Mouse (Mus musculus): ENCODE measurements around the gene Pdlim1.

Gene Pdlim1

GRCm38 (mm10) chr19:40284704-40285103, 13.1 kb upstream of the Pdlim1 start:
- DNase-seq (ENCODE audit: extremely low spot score) = no peak

GRCm38 (mm10) chr19:40283415-40283814, 11.8 kb upstream of the Pdlim1 start:
- DNase-seq (ENCODE audit: extremely low spot score) = no peak

DNA sequence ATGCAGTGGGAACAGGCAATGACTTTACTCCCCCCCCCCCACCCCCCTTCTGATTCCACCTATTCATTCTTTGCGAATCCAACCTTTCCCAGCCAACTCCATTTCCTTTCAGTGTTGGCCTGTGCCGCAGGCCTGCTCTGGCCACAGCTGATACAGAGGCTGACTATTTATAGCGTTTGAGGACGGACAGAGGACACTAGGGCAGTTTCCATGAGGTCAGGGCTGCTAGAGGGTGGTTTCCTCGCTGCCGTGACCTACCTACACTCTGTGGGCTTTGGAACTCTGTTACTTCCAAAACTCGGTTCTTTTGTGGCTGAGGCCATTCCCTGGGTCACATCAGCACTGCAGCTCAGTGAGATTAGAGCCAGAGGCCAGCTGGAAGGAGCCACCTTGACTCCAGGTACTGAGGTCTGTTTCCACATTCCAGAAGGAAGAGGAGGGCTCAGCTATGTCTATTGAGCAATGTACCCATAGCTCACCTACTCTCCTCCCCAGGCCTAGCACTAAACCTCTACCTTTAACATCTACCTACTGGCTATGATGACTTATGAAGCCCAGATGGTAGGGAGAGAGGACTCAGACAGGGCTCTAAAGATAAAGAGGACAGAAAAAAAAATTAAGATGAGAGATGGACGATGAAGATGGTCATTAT, 6.9 kb upstream of the Pdlim1 start:
- DNase-seq (ENCODE audit: extremely low spot score) = no peak

DNA sequence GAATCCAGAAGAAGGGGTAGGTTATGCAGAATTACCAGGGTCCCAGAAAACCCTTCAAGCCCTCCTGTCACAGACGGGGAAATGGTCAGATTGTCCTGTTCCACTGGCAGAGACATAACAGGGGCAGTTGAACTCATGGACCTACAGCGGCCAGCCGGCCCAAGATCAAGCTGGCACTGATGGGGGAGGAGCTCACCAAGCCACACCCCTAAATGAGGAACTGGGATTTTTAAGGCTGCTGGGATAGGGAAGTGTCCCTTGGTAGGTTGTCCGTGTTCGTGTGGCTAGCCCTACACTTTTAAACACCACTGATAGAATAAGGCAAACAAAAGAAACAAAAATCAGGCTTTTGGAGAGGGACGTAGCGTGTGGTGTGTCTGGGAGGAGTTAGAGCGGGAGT, 5.9 kb upstream of the Pdlim1 start:
- DNase-seq (ENCODE audit: extremely low spot score) = no peak

GRCm38 (mm10) chr19:40275401-40276188, 4.0 kb upstream of the Pdlim1 start:
- no peak for DNase-seq (ENCODE audit: extremely low spot score)

GRCm38 (mm10) chr19:40272674-40273073, 1.0 kb upstream of the Pdlim1 start:
- DNase-seq (ENCODE audit: extremely low spot score) = peak; percentile 40

DNA sequence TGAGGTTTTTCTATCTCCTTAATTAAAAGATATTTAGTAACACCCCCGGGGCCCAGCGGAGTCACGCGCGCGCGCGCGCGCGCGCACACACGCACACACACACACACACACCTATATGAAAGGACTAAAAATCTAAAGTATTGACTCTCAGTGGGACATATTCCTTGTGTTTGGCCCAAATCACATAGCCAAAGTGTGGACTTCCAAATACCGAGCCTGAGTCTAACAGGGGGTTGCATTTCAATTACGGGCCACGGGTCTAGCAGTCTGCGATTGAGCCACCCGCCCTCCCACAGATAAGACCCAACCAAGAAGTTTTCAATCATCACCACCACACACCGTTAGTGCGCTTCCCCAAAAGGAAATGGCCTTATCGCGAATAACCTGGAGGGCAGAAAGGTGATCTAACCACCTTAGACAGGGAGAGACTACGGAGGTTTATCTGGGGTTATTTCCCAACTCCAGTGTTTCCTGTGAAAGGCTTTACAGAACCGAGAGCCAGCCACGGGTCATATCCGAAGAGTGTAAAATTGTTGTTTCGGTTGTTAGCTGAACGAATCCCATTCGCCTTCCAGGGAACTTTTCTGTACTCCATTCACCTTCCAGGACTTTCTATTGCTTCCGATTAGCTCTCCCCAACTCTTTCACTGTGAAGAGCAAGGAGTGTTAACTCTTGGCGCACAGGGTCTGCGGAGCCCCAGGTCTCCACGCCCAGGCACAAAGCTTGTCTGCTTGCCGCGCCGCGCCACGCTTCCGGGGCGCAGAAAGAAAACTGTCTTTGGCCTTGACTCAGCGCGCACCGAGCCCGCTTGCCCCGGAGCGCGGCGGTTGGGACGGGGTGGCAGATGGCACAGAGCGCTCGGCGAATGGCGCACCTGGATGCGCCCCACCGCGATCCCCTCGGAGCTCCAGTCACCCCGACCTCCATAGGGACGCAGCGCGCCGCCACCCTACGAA, 1.0 kb downstream of the Pdlim1 start:
- DNase-seq (ENCODE audit: extremely low spot score) = peak; percentile 39

GRCm38 (mm10) chr19:40269526-40269925, 2.1 kb downstream of the Pdlim1 start:
- DNase-seq (ENCODE audit: extremely low spot score) = no peak

DNA sequence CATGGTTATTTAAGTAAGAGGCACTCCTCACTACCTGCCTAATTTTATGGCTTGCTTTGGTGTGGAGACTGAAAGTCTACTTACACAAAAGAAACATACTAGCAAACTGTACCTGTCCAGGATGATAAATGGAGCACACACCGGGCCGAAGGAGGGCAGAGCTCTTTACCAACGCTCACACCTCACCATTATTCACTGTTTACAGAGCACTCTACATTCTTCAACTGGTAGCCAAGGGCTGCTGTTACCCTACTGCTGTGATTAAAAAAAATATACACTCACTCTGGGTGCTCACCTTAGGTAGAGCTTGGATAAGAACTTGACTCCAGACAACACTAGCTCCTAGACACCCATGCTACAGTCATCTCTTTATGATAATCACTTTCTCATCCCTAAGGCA, 3.1 kb downstream of the Pdlim1 start:
- no peak for DNase-seq (ENCODE audit: extremely low spot score)

DNA sequence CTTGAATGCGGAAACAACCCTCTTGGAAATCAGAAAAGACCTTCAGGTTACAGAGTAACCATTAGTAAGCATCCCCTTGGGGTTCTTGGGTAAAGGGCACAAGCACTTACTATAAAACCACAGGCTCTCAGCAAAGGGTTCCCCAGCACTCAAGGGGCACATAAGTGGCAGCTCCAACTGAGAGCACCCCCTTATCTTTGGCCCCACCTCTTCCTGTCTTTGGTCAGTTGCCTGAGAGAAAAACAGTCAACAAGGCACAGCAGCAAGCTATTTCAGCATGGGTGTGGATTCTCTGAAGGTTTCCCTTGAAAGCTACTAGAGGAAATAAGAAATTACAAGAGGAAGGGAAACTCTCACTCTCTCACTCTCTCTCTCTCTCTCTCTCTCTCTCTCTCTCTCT, 4.3 kb downstream of the Pdlim1 start:
- no peak for DNase-seq (ENCODE audit: extremely low spot score)

- no peak for DNase-seq (ENCODE audit: extremely low spot score)
Measured at GRCm38 (mm10) chr19:40259485-40259884, 12.2 kb downstream of the Pdlim1 start.

GRCm38 (mm10) chr19:40257396-40257795, 14.2 kb downstream of the Pdlim1 start:
- DNase-seq (ENCODE audit: extremely low spot score) = no peak

GRCm38 (mm10) chr19:40256376-40257050, 15.1 kb downstream of the Pdlim1 start:
- no peak for DNase-seq (ENCODE audit: extremely low spot score)

GRCm38 (mm10) chr19:40255561-40255960, 16.1 kb downstream of the Pdlim1 start:
- DNase-seq (ENCODE audit: extremely low spot score) = no peak

GRCm38 (mm10) chr19:40254741-40255140, 16.9 kb downstream of the Pdlim1 start:
- DNase-seq (ENCODE audit: extremely low spot score) = no peak

- peak; percentile 31 for DNase-seq (ENCODE audit: extremely low spot score)
Measured at GRCm38 (mm10) chr19:40253768-40254167, 17.9 kb downstream of the Pdlim1 start.

DNA sequence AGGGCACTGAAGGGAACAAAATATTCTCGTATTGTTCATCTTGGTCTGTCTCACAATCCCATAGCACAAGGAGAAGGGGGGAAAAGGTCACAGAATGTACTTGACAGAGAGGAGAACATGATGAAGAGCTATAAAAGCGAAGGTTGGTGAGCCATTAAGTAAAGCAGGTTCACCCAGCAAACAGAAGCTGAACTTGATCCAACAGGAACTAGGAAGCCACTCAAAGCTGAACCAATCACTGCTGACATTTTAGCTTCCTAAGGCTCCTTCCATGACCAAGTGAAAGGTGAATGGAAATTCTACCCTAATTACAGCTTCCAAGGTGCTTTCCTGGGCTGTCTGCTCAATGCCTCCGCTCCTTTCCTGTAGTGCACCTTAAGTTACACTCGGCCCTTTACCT, 20.5 kb downstream of the Pdlim1 start:
- DNase-seq (ENCODE audit: extremely low spot score) = no peak

- no peak for DNase-seq (ENCODE audit: extremely low spot score)
Measured at GRCm38 (mm10) chr19:40249352-40249751, 22.3 kb downstream of the Pdlim1 start.

DNA sequence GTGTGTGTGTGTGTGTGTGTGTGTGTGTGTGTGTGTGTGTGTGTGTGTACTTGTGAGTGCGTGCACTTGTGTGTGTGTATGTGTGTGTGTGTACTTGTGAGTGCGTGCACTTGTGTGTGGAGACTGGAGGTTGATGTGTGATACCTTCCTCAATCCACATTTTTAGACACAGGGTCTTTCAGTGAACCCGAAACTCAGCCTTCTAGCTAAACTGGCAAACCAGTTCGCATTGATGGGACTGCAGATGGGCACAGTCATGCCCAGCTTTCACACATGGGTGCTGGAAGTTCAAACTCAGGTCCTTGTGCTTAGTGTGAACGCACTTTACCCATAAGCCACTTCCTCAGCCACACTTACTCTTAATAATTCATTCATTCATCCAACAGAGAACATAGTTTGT, 23.2 kb downstream of the Pdlim1 start:
- DNase-seq (ENCODE audit: extremely low spot score) = no peak

DNA sequence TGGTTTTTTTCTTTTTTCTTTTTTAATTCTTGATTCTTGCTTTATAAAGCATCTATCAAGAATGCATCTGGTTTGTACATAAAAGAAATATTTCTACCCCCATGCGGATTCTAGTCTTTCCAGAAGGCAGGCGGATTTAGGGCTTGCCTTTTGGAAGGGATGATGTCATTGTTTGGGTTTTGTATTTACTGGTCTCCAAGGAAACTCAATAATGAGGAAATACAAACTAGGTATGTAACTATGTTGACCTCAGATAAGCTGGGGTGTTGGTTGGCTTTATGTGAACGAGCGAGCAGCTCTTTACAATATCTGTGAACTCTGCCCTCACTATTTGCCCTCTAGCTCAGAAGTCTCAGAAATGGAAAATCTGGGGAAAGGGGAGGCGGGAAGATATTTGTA, 24.4 kb downstream of the Pdlim1 start:
- no peak for DNase-seq (ENCODE audit: extremely low spot score)

DNA sequence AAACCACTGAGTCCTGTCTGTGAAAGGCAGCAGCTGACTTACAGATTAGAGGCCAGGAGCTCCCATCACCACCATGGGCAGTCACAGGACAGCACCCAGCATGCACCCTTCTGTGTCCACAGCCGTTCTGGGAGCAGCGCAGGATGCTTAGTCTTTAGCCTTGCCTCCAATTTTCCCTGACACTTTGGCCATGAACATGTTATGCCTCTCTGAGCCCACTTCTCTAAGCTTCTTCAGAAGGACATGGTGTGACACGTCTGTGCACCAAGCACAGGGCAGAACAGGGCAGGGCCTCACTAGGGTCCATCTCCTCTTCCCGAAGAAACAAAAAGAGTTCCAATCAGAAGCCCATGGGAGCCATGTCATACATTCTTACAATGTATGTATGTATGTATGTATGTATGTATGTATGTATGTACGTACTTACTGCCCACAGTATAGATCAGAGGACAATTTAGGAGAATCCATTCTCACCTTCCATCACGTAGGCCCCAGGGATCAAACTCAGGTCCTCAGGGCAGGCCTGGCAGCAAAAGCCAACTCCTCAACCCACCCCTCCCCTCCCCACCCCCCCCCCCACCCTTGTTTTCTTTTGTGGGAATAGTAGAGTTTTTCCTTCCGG, 24.9 kb downstream of the Pdlim1 start:
- DNase-seq (ENCODE audit: extremely low spot score) = no peak
